Mouse (Mus musculus) left cerebral cortex, adult 11 months (tissue): Measurements from ENCODE around the gene Timm10b.

ENCODE experiments used
- DNase-seq: peaks from one replicate; pipeline ENCODE4 v3.0.0; 2022; ENCODE audit warnings: low spot score

Timm10b gene

DNA sequence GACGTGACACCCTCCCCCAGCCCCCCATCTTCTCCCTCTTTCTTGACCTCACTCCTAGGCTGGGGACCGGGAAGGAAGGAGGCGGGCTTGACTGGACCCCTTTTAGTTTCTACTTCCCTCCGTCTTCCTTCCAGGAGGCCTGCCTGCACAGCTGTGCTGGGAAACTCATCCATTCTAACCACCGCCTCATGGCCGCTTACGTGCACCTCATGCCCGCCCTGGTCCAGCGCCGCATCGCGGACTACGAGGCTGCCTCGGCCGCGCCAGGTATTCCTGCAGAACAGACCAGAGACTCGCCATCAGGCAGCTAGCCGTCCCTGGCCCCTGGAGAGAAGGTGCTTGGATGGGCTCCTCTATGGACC, 1.0 kb downstream of the Timm10b start:
- DNase-seq: no peak

DNA sequence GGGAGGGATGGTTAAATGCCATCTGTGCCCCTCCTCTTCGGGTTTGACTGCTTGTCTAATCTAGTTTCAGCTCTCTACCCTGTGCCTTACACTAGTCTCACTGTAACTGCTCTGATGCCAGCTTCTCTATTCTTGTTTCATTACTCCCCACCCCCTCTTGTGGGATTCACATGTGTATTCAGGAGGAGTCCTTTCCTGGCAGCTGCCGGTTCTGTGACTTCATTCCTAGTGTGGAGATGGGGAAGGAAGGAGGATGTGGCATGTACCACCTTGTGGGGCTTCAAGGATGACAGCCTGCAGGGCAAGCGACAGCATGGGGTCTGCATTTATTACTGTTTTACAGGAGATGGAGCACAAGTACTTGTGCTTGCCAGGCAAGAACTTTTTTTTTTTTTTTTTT, 2.1 kb downstream of the Timm10b start:
- DNase-seq: no peak

GRCm38 (mm10) chr7:105650639-105651435, 11.0 kb downstream of the Timm10b start, which contains the start of gene Dnhd1:
TSS of gene Dnhd1 (plus strand) at chr7:105650827.
- DNase-seq: no peak

DNA sequence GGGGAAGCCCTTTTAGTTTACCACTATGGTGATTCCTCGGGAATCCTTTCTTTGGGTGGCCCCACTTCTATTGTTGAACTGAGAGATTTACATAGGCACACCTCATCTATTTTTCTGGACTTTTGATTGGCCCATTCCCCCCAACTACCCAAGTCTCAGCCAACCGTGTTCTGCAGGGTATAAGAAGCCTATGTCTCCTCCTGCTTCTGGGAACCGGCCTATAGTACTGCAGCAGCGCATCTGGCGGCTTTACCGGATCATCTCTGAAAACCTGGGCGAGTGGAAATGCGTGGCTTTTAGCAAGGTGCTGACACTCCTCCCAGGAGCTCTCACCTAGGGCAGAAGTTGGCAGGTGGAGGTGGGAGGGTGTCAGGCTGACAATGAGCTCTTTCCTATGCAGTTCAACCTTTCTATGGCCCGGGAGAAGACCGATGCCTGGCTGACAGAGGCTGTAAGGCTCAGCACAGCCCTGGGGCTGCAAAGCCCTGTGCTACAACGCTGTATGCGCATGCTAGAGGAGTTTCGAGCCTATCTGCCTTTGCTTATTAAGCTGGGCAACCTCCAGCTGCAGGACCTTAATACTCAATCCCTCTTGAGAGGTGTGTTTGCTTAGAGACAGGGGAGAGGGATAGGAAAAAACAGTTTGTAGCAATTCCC, 45.8 kb downstream of the Timm10b start:
- DNase-seq: no peak

GRCm38 (mm10) chr7:105690875-105691274, 51.0 kb downstream of the Timm10b start:
- no peak for DNase-seq
